Mouse (Mus musculus) gastrocnemius, adult 8-10 months (tissue): ENCODE measurements around the gene Megf11. TPM values are rescaled to one million over a fixed set of nuclear protein-coding genes. Genes with fewer than 3 reads are reported as not detected.

Experiments
- DNase-seq, 2 experiments: peaks; one replicate each; pipeline ENCODE4 v3.0.0; 2022; ENCODE audit warnings: low spot score in 2 of 2
- total RNA-seq, 4 experiments: library from RNA; stranded (reverse); gene quantifications; 2 replicates each; pipeline ENCODE4 v1.2.4; 2022

Gene Megf11
- total RNA-seq, 4 experiments from 2014 or later: 0.05 to 0.13 (median 0.07) TPM

DNA sequence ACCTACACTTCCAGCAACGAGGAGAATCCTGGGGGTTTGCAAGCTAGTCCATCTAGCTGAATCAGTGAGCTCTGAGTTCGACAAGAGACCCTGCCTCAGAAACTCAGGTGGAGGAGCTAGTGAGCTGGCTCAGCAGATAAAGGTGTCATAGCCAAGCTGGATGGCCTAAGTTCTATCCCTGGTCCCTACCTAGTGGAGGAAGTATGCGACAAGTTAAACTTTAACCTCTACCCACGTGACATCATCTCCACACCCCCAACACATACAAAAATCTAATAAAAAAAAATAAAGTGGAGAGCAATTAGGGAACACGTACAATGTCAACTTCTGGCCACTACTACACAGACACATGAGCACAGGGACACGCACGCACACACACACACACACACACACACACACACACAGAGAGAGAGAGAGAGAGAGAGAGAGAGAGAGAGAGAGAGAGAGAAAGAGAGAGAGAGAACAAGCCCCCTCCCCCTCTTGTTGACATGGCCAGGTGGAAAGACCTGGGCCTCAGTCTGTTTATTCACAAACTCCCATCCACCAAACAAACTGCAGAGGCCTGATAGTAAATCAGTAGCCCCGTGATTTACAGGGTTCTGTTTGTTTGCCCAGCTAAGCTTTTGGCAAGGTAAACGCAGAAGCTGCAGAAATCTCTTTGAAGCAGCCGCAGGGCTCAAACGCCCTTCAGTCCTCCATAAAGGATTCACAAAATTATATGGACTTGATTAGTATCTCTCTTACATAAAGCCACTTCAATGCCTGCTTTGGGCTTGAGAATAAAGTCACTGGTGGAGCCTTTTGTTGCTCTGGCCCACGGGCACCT lies 134.7 kb downstream of the Megf11 start:
- DNase-seq: no peak

DNA sequence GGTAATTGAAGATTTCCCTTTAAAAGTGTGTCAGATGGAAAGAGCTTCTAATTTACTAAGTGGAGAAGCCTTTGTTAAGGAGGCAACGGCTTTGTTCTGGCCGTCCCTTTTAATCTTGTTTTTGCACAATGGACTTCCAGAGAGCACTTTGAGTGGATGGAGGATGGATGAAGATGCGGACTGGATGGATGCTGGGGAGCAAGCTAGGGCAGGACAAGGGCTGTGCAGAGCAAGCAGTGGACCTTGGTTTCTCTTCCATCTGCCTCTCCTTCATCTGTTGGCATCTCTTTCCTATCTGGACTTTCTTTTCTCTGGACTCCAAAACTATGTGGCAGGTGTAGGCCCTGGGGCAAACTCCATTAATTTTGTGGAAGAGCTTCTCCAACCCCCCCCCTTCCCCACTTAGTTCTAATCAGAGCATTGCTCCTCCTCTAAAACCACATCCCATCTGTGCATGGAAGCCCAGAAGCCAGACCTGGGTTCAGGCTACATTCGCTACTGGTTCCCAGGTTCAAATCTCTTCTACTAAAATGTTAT lies 135.4 kb downstream of the Megf11 start:
- no peak for DNase-seq

DNA sequence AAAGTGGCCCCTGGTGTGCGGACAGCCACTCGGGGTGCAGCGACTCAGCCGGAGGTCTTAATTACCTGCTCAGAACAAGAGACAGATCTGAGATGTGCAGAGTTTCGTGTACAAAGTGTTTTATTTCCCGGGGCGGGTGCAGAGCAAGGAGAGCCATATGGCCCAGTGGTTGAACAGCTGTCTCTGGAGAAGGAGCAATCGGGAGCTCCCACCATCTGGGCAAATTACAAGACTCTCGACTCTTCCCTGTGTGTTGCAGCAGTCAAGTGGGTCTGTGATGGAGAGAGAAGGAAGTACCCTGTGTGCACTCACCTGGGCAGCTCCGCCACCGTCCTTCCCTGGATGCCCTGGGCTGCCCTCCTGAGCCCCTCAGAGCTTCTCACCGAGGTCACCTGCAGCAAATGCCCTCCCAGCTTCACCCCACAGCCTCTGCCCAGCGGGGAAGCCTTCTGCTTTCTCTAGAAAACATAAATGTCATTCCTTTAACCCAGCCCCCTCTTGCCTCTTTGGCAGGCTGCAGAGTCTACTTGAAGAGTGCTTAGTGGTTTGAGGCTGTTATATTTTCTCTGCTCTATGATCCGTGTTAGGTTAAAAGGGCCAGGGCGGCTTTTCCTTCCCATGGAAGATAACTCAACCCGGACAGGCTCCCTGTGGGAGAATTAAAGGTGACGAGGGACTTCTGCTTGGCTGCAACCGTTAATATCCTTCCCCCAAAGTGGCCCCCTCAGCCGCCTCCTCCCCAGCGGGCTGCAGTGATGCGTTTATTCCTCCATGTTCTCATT lies 138.0 kb downstream of the Megf11 start:
- no peak for DNase-seq

DNA sequence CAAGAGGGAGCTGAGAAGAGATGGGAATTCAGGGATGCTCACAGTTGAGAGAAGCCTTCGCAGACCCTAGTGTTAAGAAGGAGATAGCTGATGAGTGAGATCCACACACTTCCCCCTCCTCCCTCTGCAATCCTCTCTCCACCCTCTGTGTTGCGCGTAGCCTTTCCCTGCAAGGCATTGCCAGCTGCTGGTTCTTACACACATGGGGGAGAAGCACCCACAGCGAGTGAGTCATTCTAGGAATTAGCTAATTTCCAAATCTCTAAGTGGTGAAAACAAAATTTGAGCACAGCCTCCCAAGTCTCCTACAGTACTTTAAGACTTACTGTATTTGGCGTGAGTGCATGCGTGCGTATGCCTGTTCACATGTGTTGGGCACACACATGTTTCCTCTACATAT lies 142.6 kb downstream of the Megf11 start:
- no peak for DNase-seq

DNA sequence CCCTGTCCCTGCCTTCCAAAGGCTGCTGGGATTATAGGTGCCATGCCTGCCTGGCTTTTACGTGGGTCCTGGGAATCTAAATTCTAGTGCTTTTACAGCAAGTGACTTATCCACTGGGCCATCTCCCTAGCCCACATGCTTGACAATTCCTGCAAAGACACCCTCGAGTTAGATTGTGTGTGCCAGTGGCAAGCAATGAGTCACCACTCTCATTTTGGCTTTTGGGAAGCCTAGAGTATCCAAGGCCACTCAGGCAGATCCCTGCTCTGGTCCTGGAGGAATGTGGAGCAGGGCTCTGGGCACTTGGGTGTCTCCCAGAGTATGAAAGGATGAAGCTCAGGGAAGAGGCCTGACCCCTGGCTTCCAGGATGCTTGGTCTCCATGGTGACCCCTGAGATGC lies 143.2 kb downstream of the Megf11 start:
- DNase-seq: no peak

DNA sequence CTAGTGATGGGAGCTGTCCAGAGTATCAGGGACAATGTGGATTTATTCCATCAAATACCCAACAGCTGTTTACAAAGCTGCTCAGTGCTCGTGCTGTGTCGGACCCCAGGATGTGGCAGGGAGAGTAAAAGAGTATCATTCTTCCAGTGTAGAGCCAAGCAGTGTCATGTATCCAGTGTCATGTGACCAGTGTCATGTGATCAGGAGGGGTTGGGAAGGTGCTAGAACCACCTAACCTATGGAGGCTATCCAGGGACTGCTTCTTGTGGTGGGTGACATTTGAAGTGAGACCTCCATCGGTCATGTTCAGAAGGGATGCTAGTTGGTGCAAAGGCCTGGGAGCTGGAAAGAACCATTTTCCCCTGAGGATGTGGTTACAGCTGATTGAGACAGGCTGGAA lies 146.5 kb downstream of the Megf11 start:
- no peak for DNase-seq

DNA sequence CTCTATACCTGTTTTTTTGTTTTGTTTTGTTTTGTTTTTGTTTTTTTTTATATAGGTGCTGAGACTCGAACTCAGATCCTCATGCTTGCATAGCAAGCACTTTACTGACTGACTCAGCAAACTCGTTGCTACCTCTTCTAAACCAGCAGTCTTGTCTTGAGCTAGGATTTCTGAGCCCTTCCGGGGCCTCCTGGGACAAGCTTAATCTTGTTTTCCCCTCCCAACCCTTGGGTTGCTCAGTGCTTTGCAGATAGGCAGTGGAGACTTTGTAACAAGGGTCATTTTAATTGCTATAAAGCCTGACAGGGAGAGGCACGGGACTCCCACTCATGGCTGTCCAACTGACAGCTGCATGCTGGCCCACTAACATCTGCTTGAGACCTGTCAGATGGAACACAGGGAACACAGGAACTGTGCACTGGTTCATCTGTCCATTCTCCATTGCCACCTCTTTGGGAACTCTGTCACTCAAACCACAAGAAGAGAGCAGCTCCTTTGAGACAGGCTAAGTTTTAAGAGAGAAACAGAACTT lies 147.4 kb downstream of the Megf11 start:
- DNase-seq: no peak

DNA sequence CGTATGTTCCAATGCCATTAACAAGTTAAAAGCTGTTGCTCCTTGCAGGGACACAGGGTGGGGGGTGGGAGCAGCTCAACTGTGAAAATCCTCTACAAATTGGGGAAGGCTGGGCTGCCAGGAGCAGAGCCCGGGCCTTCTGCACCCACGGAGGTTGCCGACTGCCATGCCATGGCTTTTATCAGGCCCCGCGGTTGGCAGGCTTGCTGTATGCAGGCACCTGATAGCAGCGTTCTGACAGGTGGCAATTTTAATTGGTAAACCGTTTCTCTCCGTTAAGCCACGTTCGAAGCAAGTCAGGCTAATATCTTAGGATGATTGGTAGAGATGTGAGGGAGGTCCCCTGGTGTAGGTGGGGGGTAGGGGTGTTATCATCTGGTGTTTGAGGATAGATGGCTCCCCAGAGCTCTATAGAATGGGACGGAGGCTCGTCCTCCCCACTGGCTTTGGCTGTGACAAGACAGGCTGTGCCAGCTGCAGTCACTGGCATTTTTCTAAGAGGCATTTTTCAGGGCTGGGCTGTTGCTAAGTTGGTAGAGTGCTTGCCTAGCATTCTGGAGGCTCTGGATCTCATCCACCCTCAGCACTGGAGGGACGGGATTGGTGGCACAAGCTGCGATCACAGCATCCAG lies 148.2 kb downstream of the Megf11 start:
- no peak for DNase-seq

DNA sequence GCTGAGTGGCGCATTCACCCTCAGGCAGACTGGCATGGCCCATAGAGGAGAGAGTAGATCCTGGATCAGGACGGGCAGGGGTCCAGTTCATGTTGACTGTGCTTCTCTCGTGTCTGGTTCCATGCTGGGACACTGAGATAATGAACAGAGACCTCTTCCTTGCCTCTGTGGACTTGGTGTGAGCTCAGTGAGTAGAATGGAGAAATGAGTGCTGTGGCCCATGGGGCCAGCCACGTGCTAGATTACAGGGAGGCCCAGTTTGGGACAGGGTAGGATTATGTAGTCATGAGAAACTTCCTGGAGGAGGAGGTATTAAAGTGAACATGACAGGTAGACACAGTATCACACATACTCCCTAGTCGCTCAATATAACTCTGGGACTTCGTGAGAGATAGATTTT lies 148.9 kb downstream of the Megf11 start:
- no peak for DNase-seq

DNA sequence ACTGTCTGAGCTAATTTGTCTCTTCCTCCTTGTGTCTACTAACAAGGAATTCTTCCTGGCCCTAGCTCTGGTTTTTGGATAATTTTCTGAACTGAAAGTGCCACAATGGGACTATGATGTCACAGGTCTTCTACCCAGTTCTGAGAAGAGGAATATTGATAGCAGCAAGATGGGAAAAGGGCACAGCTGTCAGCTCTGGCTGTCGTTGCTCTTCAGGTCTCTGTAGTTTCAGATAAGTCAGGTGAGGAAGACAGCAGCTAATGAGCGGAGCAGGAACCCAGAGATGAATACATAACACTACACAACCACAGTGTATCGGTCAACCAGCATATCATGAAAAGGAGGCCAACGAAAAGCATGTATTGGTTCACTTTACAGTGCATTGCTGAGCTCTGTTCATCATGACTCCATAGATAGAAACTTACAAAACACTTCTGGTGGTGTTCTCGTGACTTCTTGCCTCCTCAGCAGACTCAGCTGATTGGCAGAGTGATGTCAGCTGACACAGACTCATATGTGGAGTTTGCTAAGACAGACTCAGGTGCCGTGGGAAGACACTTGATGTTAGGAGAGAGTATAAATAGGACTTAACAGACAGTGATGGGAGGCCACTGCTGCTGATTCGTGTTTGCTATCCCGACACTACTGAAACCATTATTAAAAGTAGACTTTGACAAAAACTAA lies 149.6 kb downstream of the Megf11 start:
- no peak for DNase-seq

DNA sequence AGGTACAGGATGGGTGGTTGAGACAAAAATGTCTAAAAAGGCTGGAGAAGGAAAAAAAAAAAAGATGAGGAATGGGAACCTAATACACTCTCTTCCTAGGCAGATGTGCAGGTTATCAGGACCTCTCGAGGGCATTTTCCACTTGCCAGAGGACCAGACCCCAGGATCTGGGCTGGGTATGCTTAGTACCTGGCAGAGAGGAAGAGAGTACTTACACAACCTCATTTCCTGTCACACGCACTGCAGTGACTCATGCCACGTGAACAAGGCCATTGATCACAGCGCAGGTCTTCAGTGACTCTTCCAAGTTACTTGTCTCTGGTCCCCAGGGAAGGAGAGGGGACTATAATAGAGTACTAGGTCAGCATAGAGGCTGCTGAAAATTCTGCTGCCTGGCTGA lies 152.4 kb downstream of the Megf11 start:
- no peak for DNase-seq

DNA sequence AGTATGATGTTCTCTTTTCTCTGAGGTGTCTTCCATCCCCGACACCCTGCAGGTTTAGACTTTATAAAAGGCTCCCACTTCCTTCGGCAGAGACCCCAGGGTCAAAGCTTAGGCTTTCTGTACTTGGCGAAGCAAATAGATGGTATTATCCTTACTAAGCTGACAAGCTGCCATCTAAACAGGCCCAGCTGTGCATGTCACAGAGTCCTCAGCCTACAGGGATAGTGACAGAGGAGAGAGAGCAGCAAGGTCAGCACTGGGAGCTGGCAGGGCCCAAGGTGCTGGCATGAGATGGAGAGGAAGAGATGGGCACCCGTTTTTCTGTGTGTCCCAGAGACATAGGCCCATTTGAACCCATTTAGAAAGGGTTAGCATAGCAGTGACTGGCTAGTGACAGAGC lies 156.8 kb downstream of the Megf11 start:
- DNase-seq: no peak

DNA sequence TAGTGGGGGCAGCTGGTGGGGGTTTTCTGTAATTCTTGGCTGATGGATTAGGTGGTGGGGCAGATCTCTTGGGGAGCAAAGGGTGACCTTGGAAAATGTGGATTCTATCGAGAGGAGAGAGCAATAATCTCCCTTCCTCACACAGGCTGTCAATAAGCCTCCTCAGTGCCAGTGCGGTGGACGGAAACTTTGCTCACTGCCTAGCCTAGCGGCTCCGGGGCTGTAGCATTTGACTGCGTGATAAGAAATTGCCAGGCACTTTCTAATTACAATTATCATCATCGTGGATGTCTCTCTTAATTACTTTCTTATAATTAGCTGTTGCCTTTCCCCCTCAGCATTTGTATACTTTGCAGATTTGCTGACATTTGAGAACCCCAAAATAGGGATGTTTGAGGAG lies 157.7 kb downstream of the Megf11 start:
- no peak for DNase-seq

DNA sequence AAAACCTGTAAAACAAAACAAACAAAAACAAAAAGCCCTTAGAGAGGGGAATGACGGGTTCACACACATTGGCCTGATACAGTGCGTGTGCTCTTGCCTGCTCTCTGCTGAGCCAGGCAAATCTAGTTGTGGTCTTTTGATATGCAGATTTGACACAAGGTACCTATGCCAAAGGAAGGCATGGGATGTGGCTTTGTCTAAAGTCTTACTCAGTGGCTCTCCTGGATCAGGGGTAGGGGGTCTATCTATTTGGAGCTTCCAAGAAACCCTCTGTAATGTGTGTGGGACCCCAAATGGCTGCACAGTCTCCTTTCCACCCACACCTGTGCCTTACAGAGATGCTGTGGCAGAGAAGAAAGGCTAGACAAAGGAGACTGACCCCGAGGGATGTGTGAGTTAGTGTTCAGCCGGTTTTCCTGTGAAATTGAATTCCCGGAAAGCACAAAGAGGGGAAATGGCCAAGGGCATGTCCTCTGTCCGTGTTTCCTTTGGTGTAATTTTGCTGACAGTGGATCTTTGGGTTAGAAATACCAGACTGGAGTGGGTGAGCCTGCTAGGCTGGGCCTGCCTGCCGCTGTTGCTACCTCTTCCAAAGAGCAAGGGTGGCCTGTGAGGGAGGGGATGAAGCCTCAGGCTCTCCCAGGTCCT lies 161.0 kb downstream of the Megf11 start:
- no peak for DNase-seq

DNA sequence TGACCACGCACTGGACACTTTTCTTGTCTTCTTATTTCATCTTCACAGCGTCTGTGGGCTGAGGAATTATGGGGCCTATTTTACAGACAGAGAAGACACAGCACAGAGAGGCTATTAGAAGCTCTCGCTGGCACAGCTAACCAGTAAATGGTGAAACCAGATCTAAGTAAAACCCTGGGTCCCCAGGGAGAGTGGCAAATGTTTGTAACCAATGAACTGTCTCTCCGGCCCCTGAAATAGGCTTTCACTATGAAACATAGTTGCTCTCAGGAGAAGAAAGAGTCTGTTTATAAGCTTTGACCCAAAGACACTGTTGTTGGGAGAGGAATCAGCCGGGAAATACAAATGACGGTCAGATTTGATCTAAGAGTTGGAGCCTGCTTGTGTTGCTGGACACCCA lies 162.9 kb downstream of the Megf11 start:
- no peak for DNase-seq

DNA sequence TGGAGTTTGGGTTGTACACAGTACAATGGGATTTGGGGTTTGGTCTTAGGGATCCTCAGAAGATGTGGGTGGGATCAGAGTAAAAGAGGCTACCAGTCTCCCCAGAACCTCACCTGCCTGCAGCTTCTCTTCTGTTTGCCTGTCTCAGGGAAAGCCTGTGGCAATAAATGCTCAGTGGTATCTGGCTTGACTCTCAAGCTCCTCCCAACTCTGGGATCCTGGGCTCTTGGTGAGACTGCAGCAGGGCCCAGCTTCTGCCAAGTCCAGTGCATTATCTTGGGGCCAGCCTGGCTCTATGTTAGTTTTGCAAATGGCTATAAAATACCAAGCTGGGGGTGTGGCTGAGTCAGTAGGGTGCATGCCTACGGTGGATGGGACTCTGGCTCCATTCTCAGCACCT lies 165.9 kb downstream of the Megf11 start:
- no peak for DNase-seq

DNA sequence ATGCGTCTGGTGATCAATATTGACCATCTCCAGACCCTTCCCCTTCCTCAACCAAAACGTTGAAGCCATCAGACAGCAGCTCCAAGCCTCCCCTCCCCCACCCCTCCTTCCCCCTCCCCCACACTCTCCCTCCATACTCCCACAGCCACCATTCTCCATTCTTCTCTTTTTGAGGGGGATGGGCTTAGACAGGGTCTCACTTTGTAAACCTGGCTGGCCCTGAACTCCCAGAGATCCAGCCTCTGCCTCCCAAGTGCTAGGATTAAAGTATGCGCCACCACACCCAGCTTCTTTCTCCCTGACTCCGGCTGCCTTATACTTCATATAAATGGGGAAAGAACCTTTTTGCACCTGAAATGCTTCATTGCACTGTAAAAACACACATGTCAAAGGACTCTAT lies 166.6 kb downstream of the Megf11 start:
- DNase-seq: no peak

DNA sequence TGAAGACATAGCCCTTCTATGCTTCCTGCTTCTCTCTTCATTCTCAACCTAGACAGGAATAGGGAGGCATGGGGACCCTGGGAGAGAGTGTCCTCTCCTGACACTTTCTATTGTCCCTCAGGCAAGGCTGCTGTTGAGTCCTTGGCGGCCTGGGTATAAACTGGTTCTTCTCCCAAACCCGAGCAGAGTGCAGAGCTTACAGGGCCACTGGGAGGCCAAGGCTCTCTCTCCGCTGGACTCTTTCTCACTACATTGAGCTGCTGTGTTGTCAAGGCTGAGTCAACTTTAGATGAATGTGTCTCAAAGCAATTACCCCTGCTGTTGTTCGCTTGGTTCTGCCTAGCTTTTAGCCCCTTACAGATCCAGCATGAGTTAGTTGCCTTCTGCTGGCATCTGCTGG lies 168.0 kb downstream of the Megf11 start:
- no peak for DNase-seq

DNA sequence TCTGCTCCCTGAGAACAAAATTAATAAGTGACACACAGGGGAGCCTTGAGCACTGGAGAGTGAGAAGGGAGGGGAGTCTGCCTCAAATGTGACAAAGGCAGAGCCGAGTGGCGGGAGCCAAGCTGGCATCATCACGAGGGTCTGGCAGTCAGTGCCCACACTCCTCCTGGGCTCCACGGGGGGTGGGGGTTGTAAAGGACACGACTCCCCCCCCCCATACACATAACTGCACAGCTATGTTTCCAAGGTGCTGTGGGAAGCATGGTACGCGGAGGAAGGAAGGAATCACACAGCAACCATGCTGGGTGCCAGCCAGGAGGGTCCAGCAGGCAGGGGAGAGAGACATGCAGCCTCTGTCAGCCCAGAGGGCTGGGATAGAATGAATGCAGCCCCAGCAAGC lies 170.2 kb downstream of the Megf11 start:
- no peak for DNase-seq

DNA sequence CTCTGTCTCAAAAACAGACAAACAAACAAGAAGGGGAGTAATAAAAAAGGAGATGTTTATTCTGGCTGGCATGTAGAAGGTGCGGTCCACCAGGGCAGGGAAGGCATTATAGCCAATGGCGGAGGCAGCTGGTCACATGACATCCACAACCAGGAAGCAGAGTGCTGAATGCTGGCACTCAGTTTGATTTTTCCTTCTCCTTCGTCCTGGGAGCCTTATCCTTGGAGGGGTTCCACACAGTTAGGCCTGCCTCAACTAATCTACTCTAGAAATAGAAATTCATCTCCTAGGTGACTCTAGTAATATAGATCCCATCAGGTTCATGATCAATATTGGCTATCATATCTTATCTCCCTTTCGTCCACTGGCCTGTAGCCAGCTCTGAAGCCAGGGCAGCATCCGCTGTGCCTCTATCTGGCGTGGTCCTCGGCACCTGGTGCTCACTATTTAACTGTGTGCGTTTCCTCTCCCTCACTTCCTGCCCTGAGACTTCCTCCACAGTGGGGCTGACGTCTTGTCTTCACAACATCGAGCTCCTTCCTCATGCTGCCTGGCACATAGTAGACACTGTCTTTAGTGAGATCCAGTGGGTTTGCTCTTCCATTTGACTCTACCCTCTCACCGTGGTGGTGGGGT lies 171.8 kb downstream of the Megf11 start:
- DNase-seq: no peak
